ENCODE assay signal across 20 mouse cellular contexts in genomic region chr1:152743095-152743826, GRCm38 (mm10). TPM values are rescaled to one million over a fixed set of nuclear protein-coding genes. Genes with fewer than 3 reads are reported as not detected.
"Had no signal": no experiment of that assay in that cellular context is flagged by ENCODE, and none has a peak within 500 bp of the region (broad histone marks: within the 10 kb centered on the region; RNA-seq: fewer than 3 reads in every experiment).

No protein-coding gene starts in this region.

- DNase-seq: layer of hippocampus, adult 9-11 months; layer of hippocampus, postnatal 36 days; lung, adult 2 months; lung, postnatal 36 days; thymus, adult 18-20 months; thymus, postnatal 14 days had no signal

- H3K27ac ChIP-seq: kidney, embryonic 15.5 days; limb, embryonic 13.5 days; liver, embryonic 15.5 days; midbrain, embryonic 13.5 days; neural tube, embryonic 15.5 days; stomach, postnatal 0 days had no signal

- H3K36me3 ChIP-seq: kidney, embryonic 15.5 days; limb, embryonic 13.5 days; liver, embryonic 15.5 days; midbrain, embryonic 13.5 days; neural tube, embryonic 15.5 days had no signal

- H3K27me3 ChIP-seq: kidney, embryonic 15.5 days; limb, embryonic 13.5 days; liver, embryonic 15.5 days; midbrain, embryonic 13.5 days; neural tube, embryonic 15.5 days had no signal

- H3K4me2 ChIP-seq: kidney, embryonic 15.5 days; limb, embryonic 13.5 days; liver, embryonic 11.5 days; liver, embryonic 15.5 days; midbrain, embryonic 13.5 days; neural tube, embryonic 15.5 days had no signal

- H3K4me1 ChIP-seq: liver, embryonic 15.5 days had no signal

- H3K9me3 ChIP-seq: kidney, embryonic 15.5 days; limb, embryonic 13.5 days; liver, embryonic 15.5 days; midbrain, embryonic 13.5 days; neural tube, embryonic 15.5 days had no signal

- H3K4me3 ChIP-seq: kidney, embryonic 15.5 days; limb, embryonic 13.5 days; liver, embryonic 15.5 days; midbrain, embryonic 13.5 days; neural tube, embryonic 15.5 days had no signal

- H3K9ac ChIP-seq: kidney, embryonic 15.5 days; limb, embryonic 13.5 days; liver, embryonic 15.5 days; midbrain, embryonic 13.5 days; neural tube, embryonic 15.5 days had no signal

- ATAC-seq: lung, postnatal 0 days; midbrain, embryonic 13.5 days had no signal

RNA-seq across cellular contexts. Expression of gene Apobec4, which starts 7.1 kb away (rescaled TPM):
- total RNA-seq: layer of hippocampus, adult 18-20 months; layer of hippocampus, postnatal 36 days; left cerebral cortex, adult 8-10 months; left cerebral cortex, postnatal 25 days; megakaryocyte progenitor cell, adult 5-6 weeks; midbrain, postnatal 0 days had no signal
- polyA plus RNA-seq: kidney, embryonic 15.5 days; limb, embryonic 13.5 days; liver, embryonic 11.5 days; liver, embryonic 15.5 days; midbrain, embryonic 13.5 days; midbrain, postnatal 0 days; neural tube, embryonic 11.5 days; stomach, postnatal 0 days had no signal
